Mouse (Mus musculus): ENCODE results near the gene Dffb.

GRCm38 (mm10) chr4:153917773-153918500 is 57.0 kb downstream of the Dffb start:
- TF ChIP-seq CTCF (IDR thresholded peaks at IDR 0.05; ENCODE audit: low read depth) (no peak), EP300 (optimal IDR thresholded peaks at IDR 0.05) (no peak)

All from stomach, postnatal 0 days (tissue).